Mouse (Mus musculus): ENCODE results near the gene Tph2. TPM values are rescaled to one million over a fixed set of nuclear protein-coding genes. Genes with fewer than 3 reads are reported as not detected.

The Tph2 gene
- polyA plus RNA-seq, 1 experiment from 2014 or later, result 0.27 TPM

DNA sequence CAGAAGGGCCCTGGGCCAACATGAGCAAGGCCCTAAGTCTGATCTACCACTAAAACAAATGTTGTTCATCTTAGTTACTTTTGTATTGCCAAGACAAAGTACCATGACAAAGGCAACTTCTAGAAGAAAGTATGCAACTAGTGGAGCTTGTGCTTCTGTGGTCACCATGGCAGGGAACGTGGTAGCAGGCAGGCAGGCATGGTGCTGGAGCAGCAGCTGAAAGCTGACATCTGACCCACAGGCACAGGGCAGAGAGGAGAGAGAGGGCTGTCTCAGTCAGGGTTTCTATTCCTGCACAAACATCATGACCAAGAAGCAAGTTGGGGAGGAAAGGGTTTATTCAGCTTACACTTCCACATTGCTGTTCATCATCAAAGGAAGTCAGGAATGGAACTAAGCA is 56.9 kb downstream of the Tph2 start:
- Histone ChIP-seq H3K9me3 (no peaks in the 10 kb centered on the region), H3K9ac (no peak overlapping the region), H3K27ac (no peak overlapping the region), H3K36me3 (no peaks in the 10 kb centered on the region), H3K4me2 (replicated peaks) (no peak overlapping the region), H3K4me3 (no peak overlapping the region), H3K4me1 (peaks cover 4% of the 10 kb centered on the region; the same call in 1 of the 2 replicates), H3K27me3 (no peaks in the 10 kb centered on the region)
- ATAC-seq (ENCODE audit: insufficient number of reproducible peaks, insufficient read depth, low FRiP score, low TSS enrichment), result no peak
- WGBS, result 56% methylated on average over 1 of the region's 1 CpGs

GRCm38 (mm10) chr10:115125550-115125949 is 59.3 kb downstream of the Tph2 start:
- 22% methylated on average over 5 of the region's 5 CpGs for WGBS
- H3K36me3 ChIP-seq, result no peaks in the 10 kb centered on the region
- no peak overlapping the region for H3K27ac ChIP-seq
- no peak for ATAC-seq (ENCODE audit: insufficient number of reproducible peaks, insufficient read depth, low FRiP score, low TSS enrichment)
- no peaks in the 10 kb centered on the region for H3K9me3 ChIP-seq
- peaks cover 4% of the 10 kb centered on the region; the same call in 1 of the 2 replicates for H3K4me1 ChIP-seq
- no peak overlapping the region for H3K9ac ChIP-seq
- no peak overlapping the region for H3K4me2 ChIP-seq (replicated peaks)
- no peaks in the 10 kb centered on the region for H3K27me3 ChIP-seq
- no peak overlapping the region for H3K4me3 ChIP-seq

DNA sequence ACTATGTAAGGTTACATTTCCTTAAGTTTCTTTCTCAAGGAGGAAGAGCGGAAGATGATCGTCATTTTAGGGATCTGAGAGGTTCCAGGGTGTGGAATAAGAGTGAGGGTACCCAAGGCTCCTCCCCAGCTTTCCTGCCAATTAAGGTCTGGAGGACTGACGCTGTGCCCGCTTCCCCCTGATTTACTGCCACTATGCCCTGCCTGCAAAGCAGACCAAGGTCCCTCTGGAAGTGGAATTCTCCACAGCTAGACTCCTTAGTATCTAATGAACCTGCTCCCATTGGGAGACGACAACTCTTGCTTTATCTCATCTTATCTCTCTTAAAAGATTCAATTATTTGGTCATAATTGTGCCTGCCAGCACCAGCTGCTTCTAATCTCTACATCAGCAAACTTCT is 59.8 kb downstream of the Tph2 start:
- no peaks in the 10 kb centered on the region for H3K9me3 ChIP-seq
- no peak overlapping the region for H3K9ac ChIP-seq
- no peak overlapping the region for H3K27ac ChIP-seq
- H3K27me3 ChIP-seq, result no peaks in the 10 kb centered on the region
- WGBS, result 69% methylated on average over 5 of the region's 5 CpGs
- H3K36me3 ChIP-seq, result no peaks in the 10 kb centered on the region
- H3K4me3 ChIP-seq, result no peak overlapping the region
- no peak overlapping the region for H3K4me2 ChIP-seq (replicated peaks)
- ATAC-seq (ENCODE audit: insufficient number of reproducible peaks, insufficient read depth, low FRiP score, low TSS enrichment), result no peak
- H3K4me1 ChIP-seq, result peaks cover 4% of the 10 kb centered on the region; the same call in 1 of the 2 replicates

GRCm38 (mm10) chr10:115107666-115108540 is 76.9 kb downstream of the Tph2 start:
- H3K9ac ChIP-seq, result no peak overlapping the region
- H3K36me3 ChIP-seq, result no peaks in the 10 kb centered on the region
- 54% methylated on average over 16 of the region's 16 CpGs for WGBS
- H3K27me3 ChIP-seq, result no peaks in the 10 kb centered on the region
- no peak overlapping the region for H3K4me2 ChIP-seq (replicated peaks)
- no peak overlapping the region for H3K27ac ChIP-seq
- no peaks in the 10 kb centered on the region for H3K9me3 ChIP-seq
- ATAC-seq (ENCODE audit: insufficient number of reproducible peaks, insufficient read depth, low FRiP score, low TSS enrichment), result no peak; the same call in 1 of the 2 replicates
- no peaks in the 10 kb centered on the region for H3K4me1 ChIP-seq
- H3K4me3 ChIP-seq, result no peak overlapping the region

DNA sequence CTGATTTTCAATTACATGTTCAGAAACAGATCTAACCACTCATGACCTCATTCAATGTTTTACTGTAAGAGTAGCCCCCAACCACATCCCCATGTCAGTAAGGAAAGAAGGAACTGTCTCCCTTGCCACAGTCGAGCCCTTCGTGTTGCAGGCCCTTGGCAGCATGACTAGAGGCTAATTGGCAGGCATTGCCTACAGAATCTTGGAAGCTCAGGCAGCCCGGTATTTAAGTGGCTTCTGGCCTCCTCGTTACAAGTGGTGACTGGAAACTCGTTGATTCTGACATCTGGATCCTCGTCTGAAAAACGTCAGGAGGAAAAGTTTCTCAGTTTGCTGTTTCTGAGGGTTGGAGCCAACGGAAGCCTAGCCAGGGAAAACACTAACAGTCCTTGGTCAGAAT is 80.6 kb downstream of the Tph2 start:
- H3K4me3 ChIP-seq, result no peak overlapping the region
- no peaks in the 10 kb centered on the region for H3K27me3 ChIP-seq
- H3K4me1 ChIP-seq, result no peaks in the 10 kb centered on the region
- H3K4me2 ChIP-seq (replicated peaks), result no peak overlapping the region
- H3K9me3 ChIP-seq, result no peaks in the 10 kb centered on the region
- H3K9ac ChIP-seq, result no peak overlapping the region
- no peak overlapping the region for H3K27ac ChIP-seq
- H3K36me3 ChIP-seq, result no peaks in the 10 kb centered on the region
- WGBS, result 77% methylated on average over 8 of the region's 8 CpGs
- ATAC-seq (ENCODE audit: insufficient number of reproducible peaks, insufficient read depth, low FRiP score, low TSS enrichment), result no peak

- H3K9ac ChIP-seq, result no peak overlapping the region
- H3K27ac ChIP-seq, result no peak overlapping the region
- no peaks in the 10 kb centered on the region for H3K9me3 ChIP-seq
- WGBS, result 77% methylated on average over 9 of the region's 9 CpGs
- no peaks in the 10 kb centered on the region for H3K36me3 ChIP-seq
- no peak overlapping the region for H3K4me3 ChIP-seq
- H3K4me2 ChIP-seq (replicated peaks), result no peak overlapping the region
- H3K27me3 ChIP-seq, result no peaks in the 10 kb centered on the region
- H3K4me1 ChIP-seq, result no peaks in the 10 kb centered on the region
- ATAC-seq (ENCODE audit: insufficient number of reproducible peaks, insufficient read depth, low FRiP score, low TSS enrichment), result no peak
Observed at GRCm38 (mm10) chr10:115099890-115100580, 84.8 kb downstream of the Tph2 start.

DNA sequence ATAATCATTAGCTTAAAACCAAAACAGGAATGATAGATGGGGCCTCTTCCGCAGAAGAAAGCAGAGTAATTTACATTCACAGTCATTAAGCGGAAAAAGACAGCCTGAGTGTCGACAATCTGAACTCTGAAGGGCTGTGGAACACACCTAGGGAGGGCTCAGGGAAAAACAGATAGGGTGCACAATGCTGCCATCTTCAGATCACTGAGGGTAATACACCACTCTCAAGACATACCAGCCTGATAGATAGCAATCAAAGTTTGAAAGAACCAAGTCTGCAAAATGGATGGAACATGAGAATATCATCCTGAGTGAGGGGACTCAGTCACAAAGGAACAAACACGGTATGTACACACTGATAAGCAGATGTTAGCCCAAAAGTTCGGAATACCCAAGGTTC is 87.7 kb downstream of the Tph2 start:
- no peaks in the 10 kb centered on the region for H3K4me1 ChIP-seq
- H3K9me3 ChIP-seq, result no peaks in the 10 kb centered on the region
- no peak for ATAC-seq (ENCODE audit: insufficient number of reproducible peaks, insufficient read depth, low FRiP score, low TSS enrichment)

GRCm38 (mm10) chr10:115096191-115096590 is 88.6 kb downstream of the Tph2 start:
- Histone ChIP-seq H3K36me3 (no peaks in the 10 kb centered on the region), H3K4me2 (replicated peaks) (no peak overlapping the region), H3K4me1 (no peaks in the 10 kb centered on the region), H3K27me3 (no peaks in the 10 kb centered on the region), H3K9ac (no peak overlapping the region), H3K9me3 (no peaks in the 10 kb centered on the region), H3K27ac (no peak overlapping the region), H3K4me3 (no peak overlapping the region)
- WGBS, result 77% methylated on average over 1 of the region's 1 CpGs
- no peak for ATAC-seq (ENCODE audit: insufficient number of reproducible peaks, insufficient read depth, low FRiP score, low TSS enrichment)

More for the DNA sequence above, 87.7 kb downstream of the Tph2 start:
- 11% methylated on average over 5 of the region's 5 CpGs for WGBS
- no peaks in the 10 kb centered on the region for H3K27me3 ChIP-seq
- H3K36me3 ChIP-seq, result no peaks in the 10 kb centered on the region
- no peak overlapping the region for H3K27ac ChIP-seq
- no peak overlapping the region for H3K9ac ChIP-seq
- H3K4me2 ChIP-seq (replicated peaks), result no peak overlapping the region
- no peak overlapping the region for H3K4me3 ChIP-seq

GRCm38 (mm10) chr10:115078232-115078631 is 106.6 kb downstream of the Tph2 start:
- Histone ChIP-seq H3K4me1 (no peaks in the 10 kb centered on the region), H3K4me2 (replicated peaks) (no peak overlapping the region), H3K36me3 (no peaks in the 10 kb centered on the region), H3K4me3 (no peak overlapping the region), H3K9me3 (no peaks in the 10 kb centered on the region), H3K27ac (no peak overlapping the region), H3K27me3 (no peaks in the 10 kb centered on the region), H3K9ac (no peak overlapping the region)
- 64% methylated on average over 3 of the region's 3 CpGs for WGBS
- no peak for ATAC-seq (ENCODE audit: insufficient number of reproducible peaks, insufficient read depth, low FRiP score, low TSS enrichment)

DNA sequence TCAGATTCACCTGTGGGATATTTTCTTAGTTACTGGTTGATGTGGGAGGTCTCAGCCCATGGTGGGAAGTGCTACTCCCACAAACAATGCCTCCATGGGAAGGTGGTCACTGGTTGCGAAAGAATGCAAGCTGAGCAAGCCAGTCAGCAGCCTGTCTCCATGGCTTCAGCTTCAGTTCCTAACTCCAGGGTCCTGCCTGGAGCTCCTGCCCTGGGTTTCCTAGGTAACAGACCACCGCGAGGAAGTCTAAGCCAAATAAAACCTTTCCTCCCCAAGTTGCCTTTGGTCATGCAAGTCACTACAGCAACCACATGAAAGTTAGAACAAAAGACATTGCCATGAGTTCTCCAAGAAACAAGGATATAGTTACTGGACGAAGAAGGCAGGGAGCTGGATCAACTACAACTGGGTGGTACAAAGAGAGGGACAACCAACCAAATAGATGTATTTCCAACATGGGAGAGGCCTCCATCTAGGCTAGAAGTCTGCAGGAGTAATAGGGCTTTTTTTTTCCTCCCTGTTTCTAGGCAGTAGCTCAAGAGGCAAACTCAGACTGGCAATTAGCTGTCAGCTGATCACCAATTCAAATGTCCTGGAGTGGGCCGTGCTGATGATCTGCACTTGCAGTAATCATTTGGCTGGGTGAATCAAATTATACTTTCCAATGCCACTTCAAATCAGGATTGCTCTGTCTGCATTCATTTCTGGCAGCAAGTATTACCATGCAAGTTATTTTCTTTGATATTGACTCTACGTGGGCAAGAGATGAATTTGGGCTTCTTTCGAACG is 115.5 kb downstream of the Tph2 start:
- H3K4me1 ChIP-seq, result no peaks in the 10 kb centered on the region
- 77% methylated on average over 8 of the region's 8 CpGs for WGBS
- H3K9ac ChIP-seq, result no peak overlapping the region
- no peak overlapping the region for H3K4me2 ChIP-seq (replicated peaks)
- H3K36me3 ChIP-seq, result no peaks in the 10 kb centered on the region
- no peaks in the 10 kb centered on the region for H3K27me3 ChIP-seq
- no peak overlapping the region for H3K27ac ChIP-seq
- no peak for ATAC-seq (ENCODE audit: insufficient number of reproducible peaks, insufficient read depth, low FRiP score, low TSS enrichment)
- H3K4me3 ChIP-seq, result no peak overlapping the region
- H3K9me3 ChIP-seq, result no peaks in the 10 kb centered on the region

GRCm38 (mm10) chr10:115063936-115064335 is 120.9 kb downstream of the Tph2 start:
- Histone ChIP-seq H3K27ac (no peak overlapping the region), H3K4me2 (replicated peaks) (no peak overlapping the region), H3K4me1 (no peaks in the 10 kb centered on the region), H3K9me3 (no peaks in the 10 kb centered on the region), H3K27me3 (no peaks in the 10 kb centered on the region), H3K4me3 (no peak overlapping the region), H3K9ac (no peak overlapping the region), H3K36me3 (no peaks in the 10 kb centered on the region)
- 87% methylated on average over 7 of the region's 7 CpGs for WGBS
- no peak for ATAC-seq (ENCODE audit: insufficient number of reproducible peaks, insufficient read depth, low FRiP score, low TSS enrichment)

All from embryonic facial prominence, embryonic 12.5 days (tissue).